Mouse (Mus musculus) hindbrain, embryonic 11.5 days (tissue): ENCODE data around the gene Cfap65. TPM values are rescaled to one million over a fixed set of nuclear protein-coding genes. Genes with fewer than 3 reads are reported as not detected.

Source experiments
- ATAC-seq: fragments of 200-750 bp; cut with Nextera tagmentation; 2 replicates; pipeline ENCODE4 v1.8.0; 2017; ENCODE audit warnings: mild to moderate bottlenecking, moderate TSS enrichment, moderate library complexity; ENCODE audit not compliant: low FRiP score
- DNase-seq: peaks from one replicate; pipeline ENCODE4 v3.0.0-alpha.2; 2015; ENCODE audit warnings: low spot score
- H3K27ac ChIP-seq: fragments of 300-500 bp; sonication (generic); 2 replicates; pipeline ENCODE4 v1.5.1; 2014; ENCODE audit warnings: mild to moderate bottlenecking, low read depth, low read length
- H3K27me3 ChIP-seq: fragments of 300-500 bp; sonication (generic); 2 replicates; pipeline ENCODE4 v1.6.1; 2014; ENCODE audit warnings: mild to moderate bottlenecking, low read length, moderate library complexity, mixed read lengths; ENCODE audit not compliant: control insufficient read depth, insufficient read depth
- H3K36me3 ChIP-seq: fragments of 300-500 bp; sonication (generic); 2 replicates; pipeline ENCODE4 v1.6.1; 2014; ENCODE audit warnings: mild to moderate bottlenecking, low read length, moderate library complexity, mixed read lengths; ENCODE audit not compliant: control insufficient read depth, insufficient read depth
- H3K4me1 ChIP-seq: fragments of 300-500 bp; sonication (generic); replicated peaks from 2 replicates; pipeline ENCODE4 v1.6.1; 2014; ENCODE audit warnings: low read length, mixed read lengths; ENCODE audit not compliant: control insufficient read depth, insufficient read depth
- H3K4me2 ChIP-seq: fragments of 300-500 bp; sonication (generic); replicated peaks from 2 replicates; pipeline ENCODE4 v1.6.1; 2014; ENCODE audit warnings: mild to moderate bottlenecking, low read depth, low read length
- H3K4me3 ChIP-seq: fragments of 300-500 bp; sonication (generic); 2 replicates; pipeline ENCODE4 v1.5.1; 2014; ENCODE audit warnings: low read depth, low read length
- H3K9ac ChIP-seq: fragments of 300-500 bp; sonication (generic); 2 replicates; pipeline ENCODE4 v1.6.1; 2014; ENCODE audit warnings: low read depth, low read length
- H3K9me3 ChIP-seq: fragments of 300-500 bp; sonication (generic); 2 replicates; pipeline ENCODE4 v1.6.1; 2016; ENCODE audit warnings: low read length; ENCODE audit not compliant: control insufficient read depth
- WGBS: fragments of 180-500 bp; shearing (Covaris S2); extraction: QIAGEN DNeasy Blood & Tissue Kit; methylation state at CpG from one replicate; pipeline ENCODE4 v1.1.7; 2014; 5-methylcytosine and 5-hydroxymethylcytosine counted together
- polyA plus RNA-seq: library from polyadenylated mRNA; unstranded; fragments of >200 nt; fragmentation: Nextera tagmentation; extraction: Ambion mirVana; gene quantifications from 2 replicates; pipeline ENCODE4 v1.2.1, GENCODE M21; 2014

The Cfap65 gene
- polyA plus RNA-seq, 1 experiment from 2014 or later: 1.2 TPM

DNA sequence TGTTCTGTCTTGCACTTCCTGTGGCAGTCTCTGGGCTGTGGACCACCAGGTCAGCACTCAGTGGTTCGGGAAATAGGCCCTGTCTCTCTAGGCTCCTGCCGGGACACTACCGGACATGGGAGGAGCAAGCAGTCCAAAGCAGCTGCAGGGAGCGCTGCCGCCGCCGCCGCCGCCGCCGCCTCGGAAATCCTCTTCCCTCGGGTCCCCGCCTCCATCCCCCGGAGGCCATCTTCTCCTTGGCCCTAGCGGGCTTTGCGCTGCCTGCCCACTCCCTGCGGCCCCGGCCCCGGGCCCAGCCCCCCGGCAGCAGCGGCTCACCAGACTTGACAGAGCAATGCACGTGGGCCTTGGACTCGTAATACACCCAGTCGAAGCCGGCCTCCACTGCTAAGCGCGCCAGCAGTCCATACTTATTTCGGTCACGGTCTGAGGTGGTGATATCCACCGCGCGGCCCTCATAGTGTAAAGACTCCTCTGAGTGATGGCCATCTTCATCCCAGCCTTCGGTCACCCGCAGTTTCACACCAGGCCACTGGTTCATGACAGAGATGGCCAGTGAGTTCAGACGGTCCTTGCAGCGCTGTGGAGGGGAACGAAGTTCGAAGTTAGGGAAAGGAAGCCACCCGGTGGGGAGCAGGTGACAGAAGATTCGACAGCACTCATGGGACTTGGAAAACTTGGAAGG lies 12.7 kb upstream of the Cfap65 start:
- Histone ChIP-seq H3K4me3 (peak overlapping the region; percentile 18), H3K27me3 (peaks cover 74% of the 10 kb centered on the region), H3K4me1 (peaks cover 8% of the 10 kb centered on the region; the same call in 1 of the 2 replicates), H3K9ac (0 out of 2 replicates have a peak overlapping the region, but pooled peaks have one; percentile 19), H3K4me2 (peak overlapping the region; percentile 32), H3K27ac (no peak overlapping the region), H3K9me3 (no peaks in the 10 kb centered on the region), H3K36me3 (no peaks in the 10 kb centered on the region)
- WGBS: 1% methylated on average over 39 of the region's 41 CpGs
- no peak for ATAC-seq
- DNase-seq: peak; percentile 63

DNA sequence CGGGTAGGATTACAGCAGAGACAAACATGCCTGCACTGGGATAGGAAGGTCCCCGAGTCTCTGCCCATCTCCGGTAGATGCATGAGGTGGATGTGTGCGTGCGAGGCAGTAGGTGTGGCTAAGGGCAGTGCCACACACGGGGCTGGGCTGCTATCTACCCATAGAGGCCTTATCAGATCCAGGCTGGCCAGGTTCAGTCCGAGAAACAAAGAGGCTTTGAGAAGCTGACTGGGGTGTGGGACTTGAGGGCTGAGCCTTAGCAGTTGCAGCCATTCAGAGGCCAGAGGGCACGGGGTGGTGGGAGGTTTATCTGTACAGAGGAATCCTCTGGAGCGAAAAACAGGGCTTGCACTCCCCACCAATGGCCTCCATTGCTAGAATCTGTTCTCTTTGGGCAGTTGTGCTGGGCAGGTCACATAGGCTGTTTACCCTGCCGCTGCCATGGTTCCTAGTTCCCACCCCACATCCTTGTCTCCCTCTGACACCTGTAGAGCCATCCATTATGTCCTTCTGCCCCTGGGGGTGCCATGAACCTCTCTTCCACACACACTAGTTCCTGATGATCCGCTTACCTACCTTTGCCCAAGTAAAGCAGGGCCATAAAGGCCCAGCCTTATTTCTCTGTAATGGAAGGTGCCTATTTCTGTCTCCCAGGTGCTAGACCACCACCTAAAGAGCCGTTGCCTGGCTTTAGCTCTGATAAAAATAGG lies 6.4 kb upstream of the Cfap65 start:
- WGBS: 63% methylated on average over 12 of the region's 12 CpGs
- H3K4me3 ChIP-seq: no peak overlapping the region
- H3K4me1 ChIP-seq: no peaks in the 10 kb centered on the region
- peaks cover 13% of the 10 kb centered on the region for H3K27me3 ChIP-seq
- no peak overlapping the region for H3K4me2 ChIP-seq
- H3K27ac ChIP-seq: no peak overlapping the region
- DNase-seq: no peak
- no peak for ATAC-seq
- no peaks in the 10 kb centered on the region for H3K9me3 ChIP-seq
- no peak overlapping the region for H3K9ac ChIP-seq
- no peaks in the 10 kb centered on the region for H3K36me3 ChIP-seq

DNA sequence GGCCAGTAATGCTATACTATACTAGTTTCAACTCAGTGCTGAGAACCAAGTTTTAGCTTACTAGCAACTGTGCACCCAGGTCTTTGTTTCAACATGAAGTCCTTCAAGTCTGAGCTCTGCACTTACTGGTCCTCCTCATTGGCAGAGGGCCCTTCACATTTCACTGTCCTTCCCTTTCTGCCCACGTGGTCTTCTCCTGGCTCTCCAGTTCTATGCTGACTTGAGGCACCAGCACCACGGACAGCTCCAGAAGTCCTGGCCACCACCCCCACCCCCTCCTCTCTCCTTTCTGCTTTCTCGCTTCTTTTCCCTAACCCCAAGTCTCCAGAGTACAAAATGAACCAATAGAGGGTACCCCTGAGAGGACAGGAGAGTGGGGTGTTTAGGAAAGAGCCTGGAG lies 4.4 kb upstream of the Cfap65 start:
- H3K4me1 ChIP-seq: no peaks in the 10 kb centered on the region
- no peak overlapping the region for H3K4me2 ChIP-seq
- no peak overlapping the region for H3K9ac ChIP-seq
- no peak overlapping the region for H3K27ac ChIP-seq
- H3K9me3 ChIP-seq: no peaks in the 10 kb centered on the region
- no peak overlapping the region for H3K4me3 ChIP-seq
- DNase-seq: peak; percentile 16
- peaks cover 3% of the 10 kb centered on the region for H3K27me3 ChIP-seq
- no peaks in the 10 kb centered on the region for H3K36me3 ChIP-seq
- ATAC-seq: no peak
- WGBS: 11% methylated on average over 3 of the region's 3 CpGs

DNA sequence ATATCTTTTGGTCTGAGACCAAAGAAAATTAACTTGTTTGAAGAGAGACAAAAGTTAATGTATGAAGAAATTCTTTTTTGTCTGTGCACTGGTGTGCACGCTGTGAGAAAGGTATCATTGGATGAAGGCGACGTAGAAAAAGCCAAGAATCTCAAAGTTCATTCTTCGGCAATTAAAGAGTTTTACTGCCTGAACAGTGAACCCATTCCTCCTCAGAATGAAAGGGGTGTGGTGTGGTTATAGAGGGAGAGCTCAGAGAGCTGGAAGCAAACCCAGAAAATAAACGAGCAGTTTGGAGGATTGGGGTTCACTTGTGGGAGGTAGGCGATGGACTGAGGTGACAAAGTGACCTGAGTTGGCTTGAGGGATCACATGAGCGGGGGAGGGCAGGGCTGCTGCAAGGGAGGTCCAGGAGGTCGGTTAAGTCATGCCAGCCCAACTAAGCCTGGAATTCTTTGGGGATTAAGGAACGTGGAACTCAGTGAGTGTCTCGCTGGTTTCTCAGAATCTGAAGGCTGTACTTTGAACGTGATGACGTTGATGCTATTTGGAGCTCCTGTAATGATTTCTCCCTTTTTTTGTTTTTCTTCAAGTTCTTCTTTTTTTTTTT lies 927 bp upstream of the Cfap65 start:
- no peak for ATAC-seq
- H3K36me3 ChIP-seq: no peaks in the 10 kb centered on the region
- no peak overlapping the region for H3K27ac ChIP-seq
- no peak overlapping the region for H3K4me2 ChIP-seq
- no peak overlapping the region for H3K4me3 ChIP-seq
- WGBS: 48% methylated on average over 12 of the region's 12 CpGs
- H3K27me3 ChIP-seq: peaks cover 5% of the 10 kb centered on the region; the same call in 1 of the 2 replicates
- H3K9ac ChIP-seq: no peak overlapping the region
- no peaks in the 10 kb centered on the region for H3K4me1 ChIP-seq
- H3K9me3 ChIP-seq: no peaks in the 10 kb centered on the region
- DNase-seq: no peak

DNA sequence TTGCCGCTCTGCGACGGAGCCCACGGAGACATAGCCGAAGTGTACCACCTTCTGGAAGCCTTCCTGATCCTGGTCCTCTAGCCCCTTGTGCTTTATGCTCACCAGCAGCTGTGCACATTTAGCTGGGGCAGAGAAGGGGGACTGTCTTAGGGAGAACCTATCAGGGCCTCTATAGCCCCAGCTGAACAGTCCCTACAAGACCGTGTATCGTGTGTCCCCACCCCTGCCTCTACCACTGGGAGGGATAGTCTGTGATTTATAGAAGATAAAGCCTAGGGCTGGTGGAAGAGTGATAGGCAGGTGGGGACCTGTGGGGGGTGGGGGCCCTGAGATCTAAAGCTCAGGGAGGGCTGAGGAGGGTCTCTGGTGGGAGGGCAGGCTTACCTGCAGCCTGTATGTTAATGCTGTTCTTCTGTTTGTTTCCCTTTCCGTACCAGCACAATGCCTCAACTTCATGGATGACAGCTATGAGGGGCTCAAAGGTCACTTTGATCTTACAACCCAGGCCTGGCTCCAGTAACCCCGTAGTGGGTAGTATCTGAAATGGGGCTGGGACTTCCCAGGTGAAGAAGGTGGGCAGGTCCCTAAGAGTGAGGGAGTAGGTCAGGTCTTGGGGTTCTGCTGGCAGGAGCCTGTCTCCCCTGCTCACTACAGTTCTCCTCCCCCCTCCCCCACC lies 7.6 kb downstream of the Cfap65 start:
- Histone ChIP-seq H3K9ac (no peak overlapping the region), H3K4me2 (no peak overlapping the region), H3K36me3 (no peaks in the 10 kb centered on the region), H3K27ac (no peak overlapping the region), H3K27me3 (peaks cover 2% of the 10 kb centered on the region; the same call in 1 of the 2 replicates), H3K4me1 (no peaks in the 10 kb centered on the region), H3K4me3 (no peak overlapping the region), H3K9me3 (no peaks in the 10 kb centered on the region)
- ATAC-seq (no peak), DNase-seq (no peak)
- 76% methylated on average over 9 of the region's 9 CpGs for WGBS

DNA sequence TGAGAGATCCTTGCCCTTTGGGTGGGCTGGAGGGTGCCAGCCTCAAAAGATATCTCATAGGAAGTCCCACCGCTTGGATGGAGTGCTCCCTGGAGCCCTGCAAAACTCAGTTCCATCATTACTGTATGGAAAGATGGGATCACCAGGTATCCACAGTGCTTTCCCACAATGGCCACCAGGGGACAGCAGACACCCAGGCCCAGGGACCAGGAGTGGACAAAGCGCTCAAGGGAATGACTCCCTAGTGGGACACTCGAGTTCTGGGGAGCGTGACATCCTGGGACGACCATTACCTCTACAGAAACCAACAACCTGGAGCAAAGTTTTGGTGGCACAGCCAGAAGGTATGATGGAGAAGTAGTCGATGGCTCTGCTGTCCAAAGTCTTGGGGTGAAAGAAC lies 8.7 kb downstream of the Cfap65 start:
- Histone ChIP-seq H3K27ac (no peak overlapping the region), H3K9me3 (no peaks in the 10 kb centered on the region), H3K4me1 (no peaks in the 10 kb centered on the region), H3K9ac (no peak overlapping the region), H3K27me3 (peaks cover under 1% of the 10 kb centered on the region; the same call in 1 of the 2 replicates), H3K4me2 (no peak overlapping the region), H3K36me3 (no peaks in the 10 kb centered on the region), H3K4me3 (no peak overlapping the region)
- no peak; the same call in 1 of the 2 replicates for ATAC-seq
- WGBS: 42% methylated on average over 6 of the region's 6 CpGs
- DNase-seq: peak; percentile 62

DNA sequence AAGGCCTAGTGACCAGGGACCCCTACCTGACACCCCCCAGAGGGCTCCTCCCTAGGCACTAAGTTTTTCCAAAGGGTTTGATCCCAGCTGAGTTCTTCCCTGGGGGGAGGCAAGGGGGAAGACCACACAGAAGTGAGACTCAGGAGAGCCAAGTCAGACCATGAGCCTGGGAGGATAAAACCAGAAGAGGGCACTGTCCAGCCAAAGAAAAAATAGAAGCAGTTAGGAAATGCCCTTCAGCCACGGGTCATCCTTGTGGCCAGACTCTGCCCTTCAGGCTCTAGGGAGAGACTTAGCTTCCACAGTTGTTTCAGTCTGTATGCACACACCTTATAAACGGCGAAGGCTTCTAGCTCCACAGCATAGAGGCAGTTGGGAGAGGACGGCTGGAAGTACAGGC lies 10.9 kb downstream of the Cfap65 start:
- Histone ChIP-seq H3K27me3 (no peaks in the 10 kb centered on the region), H3K9ac (no peak overlapping the region), H3K27ac (no peak overlapping the region), H3K9me3 (no peaks in the 10 kb centered on the region), H3K4me2 (no peak overlapping the region), H3K4me1 (no peaks in the 10 kb centered on the region), H3K4me3 (no peak overlapping the region), H3K36me3 (no peaks in the 10 kb centered on the region)
- no peak for ATAC-seq
- DNase-seq: no peak
- 65% methylated on average over 4 of the region's 4 CpGs for WGBS

DNA sequence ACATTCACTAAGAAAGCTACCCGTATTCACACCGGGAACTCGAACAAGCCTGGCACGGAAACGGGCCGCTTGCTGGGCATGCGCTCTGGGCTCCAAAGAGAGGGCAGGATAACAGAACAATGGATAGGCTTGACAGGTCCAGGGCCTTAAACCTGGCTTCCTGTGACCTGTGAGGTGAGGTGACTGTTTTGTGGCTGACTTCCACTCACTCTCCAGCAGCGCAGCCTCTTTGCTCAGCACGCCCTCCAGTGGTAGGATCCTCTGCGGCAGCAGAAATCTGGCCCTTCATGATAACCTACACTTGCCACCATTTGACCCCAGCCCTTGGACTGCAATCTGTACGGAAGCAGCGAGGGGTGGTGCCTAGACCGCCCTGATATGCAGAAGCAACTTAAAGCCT lies 19.7 kb downstream of the Cfap65 start:
- Histone ChIP-seq H3K4me1 (no peaks in the 10 kb centered on the region), H3K36me3 (no peaks in the 10 kb centered on the region), H3K27ac (no peak overlapping the region), H3K27me3 (no peaks in the 10 kb centered on the region; the same call in 1 of the 2 replicates), H3K4me2 (no peak overlapping the region), H3K9me3 (no peaks in the 10 kb centered on the region), H3K4me3 (no peak overlapping the region), H3K9ac (no peak overlapping the region)
- ATAC-seq: no peak
- DNase-seq: peak; percentile 43
- 22% methylated on average over 13 of the region's 13 CpGs for WGBS
